15 mouse cellular contexts compared by ENCODE assay signal in genomic region chr2:31228768-31229311, GRCm38 (mm10). TPM values are rescaled to one million over a fixed set of nuclear protein-coding genes. Genes with fewer than 3 reads are reported as not detected.
DNase-seq lines count a peak whose midpoint lies in the region; ATAC-seq and TF ChIP-seq lines count a peak whose summit lies in the region.
"Had no signal": no experiment of that assay in that cellular context is flagged by ENCODE, and none has a peak within 500 bp of the region (broad histone marks: within the 10 kb centered on the region; RNA-seq: fewer than 3 reads in every experiment).

No protein-coding gene starts in this region.

- no peak overlapping the region for H3K9ac ChIP-seq in hindbrain, postnatal 0 days (replicated peaks; ENCODE audit: low read length)
- no peak overlapping the region for H3K9ac ChIP-seq in hindbrain, embryonic 12.5 days
- no peak overlapping the region for H3K9ac ChIP-seq in liver, postnatal 0 days (replicated peaks)
- no peak overlapping the region for H3K9ac ChIP-seq in liver, embryonic 12.5 days
- no peak overlapping the region for H3K9ac ChIP-seq in stomach, postnatal 0 days (ENCODE audit: low read length)
- H3K9ac ChIP-seq: hindbrain, embryonic 13.5 days had no signal

- no peak overlapping the region for H3K4me3 ChIP-seq in hindbrain, postnatal 0 days (ENCODE audit: low read length)
- H3K4me3 ChIP-seq in hindbrain, embryonic 12.5 days, result no peak overlapping the region
- no peak overlapping the region for H3K4me3 ChIP-seq in liver, postnatal 0 days (ENCODE audit: low read depth, low read length)
- H3K4me3 ChIP-seq in liver, embryonic 12.5 days, result no peak overlapping the region
- H3K4me3 ChIP-seq in E14TG2a.4 (replicated peaks; ENCODE audit: low read length), result no peak overlapping the region
- H3K4me3 ChIP-seq in stomach, postnatal 0 days (ENCODE audit: low read depth, low read length), result no peak overlapping the region
- H3K4me3 ChIP-seq: hindbrain, embryonic 13.5 days had no signal

- TF ChIP-seq CTCF in hindbrain, postnatal 0 days (IDR thresholded peaks at IDR 0.05; ENCODE audit: low read depth), result 0 out of 2 replicates have a peak, but pooled peaks have one; percentile 8
- peak; percentile 22 for TF ChIP-seq CTCF in liver, postnatal 0 days (IDR thresholded peaks at IDR 0.05; ENCODE audit: low read depth)
- peak; percentile 23; the same call in 1 of the 2 replicates for TF ChIP-seq CTCF in E14TG2a.4 (conservative IDR thresholded peaks at IDR 0.05; ENCODE audit: low read length)
- peak; percentile 41 for TF ChIP-seq CTCF in stomach, postnatal 0 days (IDR thresholded peaks at IDR 0.05; ENCODE audit: low read depth)

- no peaks in the 10 kb centered on the region for H3K36me3 ChIP-seq in hindbrain, postnatal 0 days (ENCODE audit: insufficient read depth, low read length)
- no peaks in the 10 kb centered on the region for H3K36me3 ChIP-seq in hindbrain, embryonic 12.5 days
- H3K36me3 ChIP-seq in liver, postnatal 0 days (replicated peaks; ENCODE audit: insufficient read depth, low read length), result no peaks in the 10 kb centered on the region
- no peaks in the 10 kb centered on the region for H3K36me3 ChIP-seq in liver, embryonic 12.5 days
- no peaks in the 10 kb centered on the region for H3K36me3 ChIP-seq in E14TG2a.4 (ENCODE audit: insufficient read depth, low read length)
- no peaks in the 10 kb centered on the region for H3K36me3 ChIP-seq in stomach, postnatal 0 days (ENCODE audit: control insufficient read depth, insufficient read depth, low read length)
- H3K36me3 ChIP-seq: G1E; hindbrain, embryonic 13.5 days had no signal

- WGBS in hindbrain, postnatal 0 days, result 46% methylated on average over 1 of the region's 1 CpGs
- WGBS in hindbrain, embryonic 12.5 days, result 52% methylated on average over 1 of the region's 1 CpGs
- 60% methylated on average over 1 of the region's 1 CpGs for WGBS in liver, postnatal 0 days (ENCODE audit: insufficient replicate concordance)
- WGBS in liver, embryonic 12.5 days (ENCODE audit: insufficient replicate concordance), result 37% methylated on average over 1 of the region's 1 CpGs
- WGBS in stomach, postnatal 0 days, result 36% methylated on average over 1 of the region's 1 CpGs

- ATAC-seq in hindbrain, postnatal 0 days, result no peak
- ATAC-seq in hindbrain, embryonic 12.5 days (ENCODE audit: low FRiP score), result no peak
- ATAC-seq in liver, postnatal 0 days, result no peak
- no peak for ATAC-seq in liver, embryonic 12.5 days
- ATAC-seq in stomach, postnatal 0 days (ENCODE audit: low FRiP score, low TSS enrichment), result no peak
- ATAC-seq: forebrain, embryonic 14.5 days had no signal

- no peaks in the 10 kb centered on the region for H3K9me3 ChIP-seq in hindbrain, postnatal 0 days (ENCODE audit: low read length)
- H3K9me3 ChIP-seq in hindbrain, embryonic 12.5 days (replicated peaks), result peaks cover 8% of the 10 kb centered on the region
- H3K9me3 ChIP-seq in liver, postnatal 0 days (ENCODE audit: low read length), result no peaks in the 10 kb centered on the region
- H3K9me3 ChIP-seq in liver, embryonic 12.5 days (replicated peaks), result no peaks in the 10 kb centered on the region
- peaks cover 3% of the 10 kb centered on the region; the same call in 1 of the 2 replicates for H3K9me3 ChIP-seq in E14TG2a.4 (ENCODE audit: low read length)
- H3K9me3 ChIP-seq in stomach, postnatal 0 days (ENCODE audit: control insufficient read depth, low read length), result no peaks in the 10 kb centered on the region
- H3K9me3 ChIP-seq: G1E had no signal

- no peak for DNase-seq in hindbrain, postnatal 0 days (ENCODE audit: low spot score)
- DNase-seq in liver, postnatal 0 days, result no peak
- no peak for DNase-seq in stomach, postnatal 0 days (ENCODE audit: low spot score)
- no peak for DNase-seq in right cerebral cortex, postnatal 14 days
- DNase-seq: adrenal gland, postnatal 14 days; cerebellum, adult 9-10 months; heart, adult 18-20 months; kidney, adult 8-10 months; thymus, postnatal 36 days had no signal

- H3K27me3 ChIP-seq in hindbrain, postnatal 0 days (ENCODE audit: insufficient read depth, low read length), result no peaks in the 10 kb centered on the region
- no peaks in the 10 kb centered on the region for H3K27me3 ChIP-seq in hindbrain, embryonic 12.5 days
- no peaks in the 10 kb centered on the region for H3K27me3 ChIP-seq in liver, postnatal 0 days (ENCODE audit: insufficient read depth, low read length)
- no peaks in the 10 kb centered on the region for H3K27me3 ChIP-seq in liver, embryonic 12.5 days (replicated peaks)
- peaks cover under 1% of the 10 kb centered on the region; the same call in 1 of the 2 replicates for H3K27me3 ChIP-seq in E14TG2a.4 (ENCODE audit: insufficient read depth, low read length)
- no peaks in the 10 kb centered on the region for H3K27me3 ChIP-seq in stomach, postnatal 0 days (ENCODE audit: control insufficient read depth, insufficient read depth, low read length)
- H3K27me3 ChIP-seq: hindbrain, embryonic 13.5 days had no signal

- H3K27ac ChIP-seq in hindbrain, postnatal 0 days, result no peak overlapping the region
- no peak overlapping the region for H3K27ac ChIP-seq in hindbrain, embryonic 12.5 days
- no peak overlapping the region for H3K27ac ChIP-seq in liver, postnatal 0 days (ENCODE audit: low read depth)
- no peak overlapping the region for H3K27ac ChIP-seq in liver, embryonic 12.5 days
- H3K27ac ChIP-seq in stomach, postnatal 0 days (replicated peaks), result no peak overlapping the region
- H3K27ac ChIP-seq: hindbrain, embryonic 13.5 days had no signal

- no peak for TF ChIP-seq EP300 in liver, postnatal 0 days (IDR thresholded peaks at IDR 0.05; ENCODE audit: low read depth)
- TF ChIP-seq EP300 in stomach, postnatal 0 days (optimal IDR thresholded peaks at IDR 0.05), result no peak

- H3K4me2 ChIP-seq in hindbrain, postnatal 0 days (ENCODE audit: low read depth, low read length), result no peak overlapping the region
- no peak overlapping the region for H3K4me2 ChIP-seq in hindbrain, embryonic 12.5 days (replicated peaks)
- H3K4me2 ChIP-seq in liver, postnatal 0 days (ENCODE audit: low read depth, low read length), result no peak overlapping the region
- no peak overlapping the region for H3K4me2 ChIP-seq in liver, embryonic 12.5 days
- no peak overlapping the region for H3K4me2 ChIP-seq in stomach, postnatal 0 days (replicated peaks; ENCODE audit: low read depth)
- H3K4me2 ChIP-seq: hindbrain, embryonic 13.5 days had no signal

- no peaks in the 10 kb centered on the region for H3K4me1 ChIP-seq in hindbrain, postnatal 0 days (ENCODE audit: insufficient read depth, low read length)
- no peaks in the 10 kb centered on the region for H3K4me1 ChIP-seq in hindbrain, embryonic 12.5 days
- no peaks in the 10 kb centered on the region for H3K4me1 ChIP-seq in liver, postnatal 0 days (ENCODE audit: insufficient read depth)
- H3K4me1 ChIP-seq in liver, embryonic 12.5 days, result no peaks in the 10 kb centered on the region
- H3K4me1 ChIP-seq in E14TG2a.4 (replicated peaks; ENCODE audit: low read depth, low read length), result peaks cover 17% of the 10 kb centered on the region
- no peaks in the 10 kb centered on the region for H3K4me1 ChIP-seq in stomach, postnatal 0 days (replicated peaks; ENCODE audit: control insufficient read depth, insufficient read depth)
- H3K4me1 ChIP-seq: hindbrain, embryonic 13.5 days had no signal

RNA-seq across cellular contexts. Expression of gene Ncs1, which starts 16.8 kb away (rescaled TPM):
- 185 and 190 TPM in 2 replicates for total RNA-seq in hindbrain, postnatal 0 days (2014; rRNA removed)
- polyA plus RNA-seq in hindbrain, postnatal 0 days (2015; fragmentation: Nextera tagmentation; extraction: Ambion mirVana), result 162 and 167 TPM in 2 replicates
- polyA plus RNA-seq in hindbrain, embryonic 12.5 days (2016; fragmentation: Nextera tagmentation; extraction: Ambion mirVana), result 99.8 and 107 TPM in 2 replicates
- 0.46 and 0.62 TPM in 2 replicates for polyA plus RNA-seq in liver, postnatal 0 days (2015; fragmentation: Nextera tagmentation; extraction: Ambion mirVana)
- polyA plus RNA-seq in liver, embryonic 12.5 days (2016; fragmentation: Nextera tagmentation; extraction: Ambion mirVana), result 4.3 and 4.5 TPM in 2 replicates
- 9.8 and 10.1 TPM in 2 replicates for polyA plus RNA-seq in stomach, postnatal 0 days (2015; fragmentation: Nextera tagmentation; extraction: Ambion mirVana)
- polyA plus RNA-seq: G1E had no signal
